Mouse (Mus musculus): ENCODE results near the gene Notum.

- TF ChIP-seq CTCF (IDR thresholded peaks at IDR 0.05; ENCODE audit: low read depth) (no peak), EP300 (optimal IDR thresholded peaks at IDR 0.05) (no peak)
Observed at GRCm38 (mm10) chr11:120616617-120617294, 44.2 kb downstream of the Notum start.

Data from stomach, postnatal 0 days (tissue).